Mouse (Mus musculus) liver, postnatal 0 days (tissue): Measurements from ENCODE around the gene Scgb1a1. TPM values are rescaled to one million over a fixed set of nuclear protein-coding genes. Genes with fewer than 3 reads are reported as not detected.
A peak's percentile ranks its signal among the peaks of the same experiment; 100 is the strongest.

ENCODE experiments used
- ATAC-seq: fragments of 200-750 bp; cut with Nextera tagmentation; 2 replicates; pipeline ENCODE4 v1.8.0; 2017; ENCODE audit warnings: mild to moderate bottlenecking, moderate library complexity
- DNase-seq: peaks from one replicate; pipeline ENCODE4 v3.0.0-alpha.2; 2016
- H3K27ac ChIP-seq: fragments of 300-500 bp; sonication (generic); 2 replicates; pipeline ENCODE4 v1.5.1; 2014; ENCODE audit warnings: antibody characterized with exemption, moderate library complexity, mild to moderate bottlenecking, low read depth
- H3K27me3 ChIP-seq: fragments of 300-500 bp; sonication (generic); 2 replicates; pipeline ENCODE4 v1.6.1; 2014; ENCODE audit warnings: low read length, control low read depth, mixed read lengths; ENCODE audit not compliant: insufficient read depth
- H3K36me3 ChIP-seq: fragments of 300-500 bp; sonication (generic); replicated peaks from 2 replicates; pipeline ENCODE4 v1.6.1; 2014; ENCODE audit warnings: mild to moderate bottlenecking, control low read depth, low read length, moderate library complexity, mixed read lengths; ENCODE audit not compliant: insufficient read depth
- H3K4me1 ChIP-seq: fragments of 300-500 bp; sonication (generic); 2 replicates; pipeline ENCODE4 v1.6.1; 2014; ENCODE audit warnings: antibody characterized with exemption, mild to moderate bottlenecking, control low read depth; ENCODE audit not compliant: insufficient read depth
- H3K4me2 ChIP-seq: fragments of 300-500 bp; sonication (generic); 2 replicates; pipeline ENCODE4 v1.6.1; 2014; ENCODE audit warnings: low read depth, mild to moderate bottlenecking, low read length, moderate library complexity, mixed read lengths
- H3K4me3 ChIP-seq: fragments of 300-500 bp; sonication (generic); 2 replicates; pipeline ENCODE4 v1.5.1; 2014; ENCODE audit warnings: low read depth, low read length
- H3K9ac ChIP-seq: fragments of 300-500 bp; sonication (generic); replicated peaks from 2 replicates; pipeline ENCODE4 v1.6.1; 2014; ENCODE audit warnings: mild to moderate bottlenecking, moderate library complexity
- H3K9me3 ChIP-seq: fragments of 300-500 bp; sonication (generic); 2 replicates; pipeline ENCODE4 v1.6.1; 2016; ENCODE audit warnings: mild to moderate bottlenecking, control low read depth, low read length, mixed read lengths
- CTCF ChIP-seq: sonication (generic); IDR thresholded peaks from 2 replicates; pipeline ENCODE4 v1.5.1; 2016; ENCODE audit warnings: antibody characterized with exemption, low read depth
- EP300 ChIP-seq: IDR thresholded peaks from 2 replicates; pipeline ENCODE4 v1.6.1; 2016; ENCODE audit warnings: antibody characterized with exemption, low read depth, mild to moderate bottlenecking
- WGBS: fragments of 180-500 bp; shearing (Covaris S2); extraction: QIAGEN DNeasy Blood & Tissue Kit; methylation state at CpG from one replicate; pipeline ENCODE4 v1.1.7; 2014; ENCODE audit not compliant: insufficient replicate concordance; 5-methylcytosine and 5-hydroxymethylcytosine counted together
- polyA plus RNA-seq: library from polyadenylated mRNA; unstranded; fragments of >200 nt; fragmentation: Nextera tagmentation; extraction: Ambion mirVana; gene quantifications from 2 replicates; pipeline ENCODE4 v1.2.1, GENCODE M21; 2015

The Scgb1a1 gene
- polyA plus RNA-seq, 1 experiment from 2014 or later: 0.85 TPM

- Histone ChIP-seq H3K4me1 (peaks cover 16% of the 10 kb centered on the region), H3K36me3 (no peaks in the 10 kb centered on the region), H3K27ac (peak overlapping the region; percentile 1; the same call in 1 of the 2 replicates), H3K9ac (no peak overlapping the region), H3K4me3 (no peak overlapping the region), H3K9me3 (no peaks in the 10 kb centered on the region), H3K4me2 (no peak overlapping the region), H3K27me3 (no peaks in the 10 kb centered on the region)
- ATAC-seq (no peak), DNase-seq (no peak)
- TF ChIP-seq CTCF (no peak), EP300 (no peak)
Measured at GRCm38 (mm10) chr19:9041074-9041473, 46.7 kb downstream of the Scgb1a1 start.

- 74% methylated on average over 6 of the region's 6 CpGs for WGBS
- DNase-seq (no peak), ATAC-seq (no peak)
- peaks cover 16% of the 10 kb centered on the region for H3K4me1 ChIP-seq
- no peaks in the 10 kb centered on the region for H3K9me3 ChIP-seq
- H3K36me3 ChIP-seq: no peaks in the 10 kb centered on the region
- H3K4me2 ChIP-seq: no peak overlapping the region
- TF ChIP-seq EP300 (no peak), CTCF (no peak)
- H3K27ac ChIP-seq: peak overlapping the region; percentile 1; the same call in 1 of the 2 replicates
- no peak overlapping the region for H3K4me3 ChIP-seq
- H3K9ac ChIP-seq: no peak overlapping the region
- H3K27me3 ChIP-seq: no peaks in the 10 kb centered on the region
Measured at GRCm38 (mm10) chr19:9040649-9041048, 47.1 kb downstream of the Scgb1a1 start.

GRCm38 (mm10) chr19:9039928-9040327 lies 47.8 kb downstream of the Scgb1a1 start:
- Histone ChIP-seq H3K27me3 (no peaks in the 10 kb centered on the region), H3K4me2 (no peak overlapping the region), H3K9me3 (no peaks in the 10 kb centered on the region), H3K4me1 (peaks cover 16% of the 10 kb centered on the region), H3K27ac (no peak overlapping the region), H3K36me3 (no peaks in the 10 kb centered on the region), H3K4me3 (no peak overlapping the region), H3K9ac (no peak overlapping the region)
- TF ChIP-seq EP300: no peak
- no peak for TF ChIP-seq CTCF
- ATAC-seq (no peak), DNase-seq (no peak)
- 42% methylated on average over 7 of the region's 7 CpGs for WGBS

- Histone ChIP-seq H3K4me3 (no peak overlapping the region), H3K9ac (no peak overlapping the region), H3K36me3 (no peaks in the 10 kb centered on the region), H3K27me3 (no peaks in the 10 kb centered on the region), H3K27ac (no peak overlapping the region), H3K4me1 (peaks cover 9% of the 10 kb centered on the region), H3K4me2 (no peak overlapping the region), H3K9me3 (no peaks in the 10 kb centered on the region)
- no peak for ATAC-seq
- WGBS: 67% methylated on average over 4 of the region's 4 CpGs
- DNase-seq: no peak
- TF ChIP-seq CTCF: no peak
- no peak for TF ChIP-seq EP300
Measured at GRCm38 (mm10) chr19:9039266-9039665, 48.5 kb downstream of the Scgb1a1 start.

GRCm38 (mm10) chr19:9038136-9038535 lies 49.6 kb downstream of the Scgb1a1 start:
- Histone ChIP-seq H3K4me3 (no peak overlapping the region), H3K9ac (no peak overlapping the region), H3K27me3 (no peaks in the 10 kb centered on the region), H3K27ac (no peak overlapping the region), H3K4me1 (peaks cover 11% of the 10 kb centered on the region), H3K36me3 (no peaks in the 10 kb centered on the region), H3K9me3 (no peaks in the 10 kb centered on the region), H3K4me2 (no peak overlapping the region)
- no peak for ATAC-seq
- TF ChIP-seq CTCF (no peak), EP300 (no peak)
- no peak for DNase-seq
- WGBS: 40% methylated on average over 3 of the region's 3 CpGs

GRCm38 (mm10) chr19:9035101-9035500 lies 52.7 kb downstream of the Scgb1a1 start:
- 66% methylated on average over 3 of the region's 3 CpGs for WGBS
- no peak overlapping the region for H3K27ac ChIP-seq
- no peaks in the 10 kb centered on the region for H3K36me3 ChIP-seq
- H3K27me3 ChIP-seq: no peaks in the 10 kb centered on the region
- no peak overlapping the region for H3K4me3 ChIP-seq
- TF ChIP-seq CTCF (no peak), EP300 (no peak)
- ATAC-seq (no peak), DNase-seq (no peak)
- no peaks in the 10 kb centered on the region for H3K9me3 ChIP-seq
- H3K9ac ChIP-seq: no peak overlapping the region
- no peak overlapping the region for H3K4me2 ChIP-seq
- peaks cover 11% of the 10 kb centered on the region for H3K4me1 ChIP-seq

- Histone ChIP-seq H3K27ac (no peak overlapping the region), H3K9ac (no peak overlapping the region), H3K36me3 (no peaks in the 10 kb centered on the region), H3K4me3 (no peak overlapping the region), H3K27me3 (no peaks in the 10 kb centered on the region), H3K9me3 (no peaks in the 10 kb centered on the region), H3K4me2 (no peak overlapping the region), H3K4me1 (peaks cover 7% of the 10 kb centered on the region)
- WGBS: 76% methylated on average over 3 of the region's 3 CpGs
- ATAC-seq (no peak), DNase-seq (no peak)
- TF ChIP-seq CTCF (no peak), EP300 (no peak)
Measured at GRCm38 (mm10) chr19:9034480-9034879, 53.3 kb downstream of the Scgb1a1 start.

Other genes with a start within 250 kb of the Scgb1a1 start
- 0.08 and 0.23 TPM in 2 replicates for gene Gng3, start 248.8 kb downstream of the Scgb1a1 start, polyA plus RNA-seq
- gene Lrrn4cl, start 237.2 kb downstream of the Scgb1a1 start, polyA plus RNA-seq: 0.24 and 0.26 TPM in 2 replicates
- gene Ubxn1, start 216.5 kb downstream of the Scgb1a1 start, polyA plus RNA-seq: 147 TPM in 2 replicates
- gene Uqcc3, start 207.0 kb downstream of the Scgb1a1 start, polyA plus RNA-seq: 48.6 and 52.6 TPM in 2 replicates
- gene Lbhd1, start 204.2 kb downstream of the Scgb1a1 start, polyA plus RNA-seq: 27.5 and 31.3 TPM in 2 replicates
- not detected in 2 replicates for gene Gm49403, start 204.0 kb downstream of the Scgb1a1 start, polyA plus RNA-seq
- 30.5 and 32.5 TPM in 2 replicates for gene 1810009A15Rik, start 199.1 kb downstream of the Scgb1a1 start, polyA plus RNA-seq
- not detected in 2 replicates for gene Gm49416, start 199.0 kb downstream of the Scgb1a1 start, polyA plus RNA-seq
- 11.4 and 12.1 TPM in 2 replicates for gene Ints5, start 195.0 kb downstream of the Scgb1a1 start, polyA plus RNA-seq
- 29.4 and 32.4 TPM in 2 replicates for gene Ganab, start 189.9 kb downstream of the Scgb1a1 start, polyA plus RNA-seq
- gene B3gat3, start 167.6 kb downstream of the Scgb1a1 start, polyA plus RNA-seq: 20.2 and 22.3 TPM in 2 replicates
- 2.0 and 2.5 TPM in 2 replicates for gene Rom1, start 158.6 kb downstream of the Scgb1a1 start, polyA plus RNA-seq
- 8.0 and 9.5 TPM in 2 replicates for gene Eml3, start 158.4 kb downstream of the Scgb1a1 start, polyA plus RNA-seq
- gene Mta2, start 146.1 kb downstream of the Scgb1a1 start, polyA plus RNA-seq: 43.0 and 45.7 TPM in 2 replicates
- gene Tut1, start 134.1 kb downstream of the Scgb1a1 start, polyA plus RNA-seq: 9.0 and 10.7 TPM in 2 replicates
- gene Eef1g, start 120.9 kb downstream of the Scgb1a1 start, polyA plus RNA-seq: 129 and 134 TPM in 2 replicates
- 3.5 and 4.0 TPM in 2 replicates for gene Ahnak, start 98.7 kb downstream of the Scgb1a1 start, polyA plus RNA-seq
- gene Asrgl1, start 47.7 kb upstream of the Scgb1a1 start, polyA plus RNA-seq: 7.0 and 8.3 TPM in 2 replicates